Mouse (Mus musculus) erythroblast, embryonic 14.5 days (primary cell): Measurements from ENCODE around the gene Rad51ap1.

Experiments
- GATA1 ChIP-seq: IDR thresholded peaks from 2 replicates; pipeline ENCODE4 v1.6.1; 2012; ENCODE audit warnings: low read length, inconsistent platforms, mixed read lengths
- TAL1 ChIP-seq: IDR thresholded peaks from 3 replicates; pipeline ENCODE4 v1.6.1; 2012; ENCODE audit warnings: low read length, inconsistent platforms, mixed read lengths

- TF ChIP-seq TAL1 (no peak), GATA1 (no peak)
These were observed 22.1 kb upstream of the Rad51ap1 start for GRCm38 (mm10) chr6:126961371-126962018.
